Mouse (Mus musculus): ENCODE data around the gene Eif4g2. TPM values are rescaled to one million over a fixed set of nuclear protein-coding genes. Genes with fewer than 3 reads are reported as not detected.

Eif4g2 gene
- polyA plus RNA-seq (2014; fragmentation: Nextera tagmentation; extraction: Ambion mirVana) = 1,462 and 1,469 TPM in 2 replicates

GRCm38 (mm10) chr7:111082822-111083732, at the start of gene Eif4g2:
Eif4g2 (minus strand) TSS chr7:111083030.
- H3K27ac ChIP-seq (ENCODE audit: low read depth, low read length) = peak within 1 kb of the TSS; percentile 100
- under 1% methylated on average over 69 of the region's 70 CpGs for WGBS
- H3K27me3 ChIP-seq (replicated peaks; ENCODE audit: control insufficient read depth, insufficient read depth, low read length) = no peaks in the 10 kb centered on the region
- H3K9me3 ChIP-seq (replicated peaks; ENCODE audit: control insufficient read depth, low read length) = no peaks in the 10 kb centered on the region
- H3K4me1 ChIP-seq (ENCODE audit: control insufficient read depth, insufficient read depth, low read length) = peaks cover 13% of the 10 kb centered on the region
- ATAC-seq (peak; percentile 99), DNase-seq (ENCODE audit: low spot score) (peak; percentile 99)
- H3K4me2 ChIP-seq (ENCODE audit: low read length) = peak within 1 kb of the TSS; percentile 79
- H3K9ac ChIP-seq (ENCODE audit: low read length) = peak within 1 kb of the TSS; percentile 100
- peaks cover 36% of the 10 kb centered on the region for H3K36me3 ChIP-seq (ENCODE audit: control insufficient read depth, insufficient read depth, low read length)
- peak within 1 kb of the TSS; percentile 100 for H3K4me3 ChIP-seq (ENCODE audit: low read depth, low read length)

GRCm38 (mm10) chr7:111132596-111132995, 49.8 kb upstream of the Eif4g2 start:
- H3K4me3 ChIP-seq (ENCODE audit: low read depth, low read length) = no peak overlapping the region
- no peaks in the 10 kb centered on the region for H3K4me1 ChIP-seq (ENCODE audit: control insufficient read depth, insufficient read depth, low read length)
- no peaks in the 10 kb centered on the region for H3K27me3 ChIP-seq (replicated peaks; ENCODE audit: control insufficient read depth, insufficient read depth, low read length)
- no peak overlapping the region for H3K27ac ChIP-seq (ENCODE audit: low read depth, low read length)
- no peak for ATAC-seq
- WGBS = 56% methylated on average over 2 of the region's 2 CpGs
- no peak overlapping the region for H3K9ac ChIP-seq (ENCODE audit: low read length)
- no peaks in the 10 kb centered on the region for H3K36me3 ChIP-seq (ENCODE audit: control insufficient read depth, insufficient read depth, low read length)
- H3K4me2 ChIP-seq (ENCODE audit: low read length) = no peak overlapping the region
- H3K9me3 ChIP-seq (replicated peaks; ENCODE audit: control insufficient read depth, low read length) = no peaks in the 10 kb centered on the region
- DNase-seq (ENCODE audit: low spot score) = no peak

- H3K9ac ChIP-seq (ENCODE audit: low read length) = no peak overlapping the region
- H3K4me1 ChIP-seq (ENCODE audit: control insufficient read depth, insufficient read depth, low read length) = no peaks in the 10 kb centered on the region
- H3K9me3 ChIP-seq (replicated peaks; ENCODE audit: control insufficient read depth, low read length) = no peaks in the 10 kb centered on the region
- no peak overlapping the region for H3K4me3 ChIP-seq (ENCODE audit: low read depth, low read length)
- no peak for ATAC-seq
- no peaks in the 10 kb centered on the region for H3K27me3 ChIP-seq (replicated peaks; ENCODE audit: control insufficient read depth, insufficient read depth, low read length)
- WGBS = 69% methylated on average over 3 of the region's 3 CpGs
- no peak overlapping the region for H3K27ac ChIP-seq (ENCODE audit: low read depth, low read length)
- H3K36me3 ChIP-seq (ENCODE audit: control insufficient read depth, insufficient read depth, low read length) = no peaks in the 10 kb centered on the region
- no peak for DNase-seq (ENCODE audit: low spot score)
- H3K4me2 ChIP-seq (ENCODE audit: low read length) = no peak overlapping the region
Measured at GRCm38 (mm10) chr7:111126636-111127395, 44.0 kb upstream of the Eif4g2 start.

GRCm38 (mm10) chr7:111123761-111124546, 41.1 kb upstream of the Eif4g2 start:
- ATAC-seq (no peak), DNase-seq (ENCODE audit: low spot score) (no peak)
- Histone ChIP-seq H3K36me3 (ENCODE audit: control insufficient read depth, insufficient read depth, low read length) (no peaks in the 10 kb centered on the region), H3K9ac (ENCODE audit: low read length) (no peak overlapping the region), H3K27me3 (replicated peaks; ENCODE audit: control insufficient read depth, insufficient read depth, low read length) (no peaks in the 10 kb centered on the region), H3K9me3 (replicated peaks; ENCODE audit: control insufficient read depth, low read length) (no peaks in the 10 kb centered on the region), H3K4me3 (ENCODE audit: low read depth, low read length) (no peak overlapping the region), H3K27ac (ENCODE audit: low read depth, low read length) (no peak overlapping the region), H3K4me2 (ENCODE audit: low read length) (no peak overlapping the region), H3K4me1 (ENCODE audit: control insufficient read depth, insufficient read depth, low read length) (0 out of 2 replicates have a peak, but pooled peaks cover 4% of the 10 kb centered on the region)
- WGBS = 88% methylated on average over 2 of the region's 2 CpGs

- Histone ChIP-seq H3K4me3 (ENCODE audit: low read depth, low read length) (peak overlapping the region; percentile 67), H3K27ac (ENCODE audit: low read depth, low read length) (peak overlapping the region; percentile 99), H3K27me3 (replicated peaks; ENCODE audit: control insufficient read depth, insufficient read depth, low read length) (no peaks in the 10 kb centered on the region), H3K4me2 (ENCODE audit: low read length) (peak overlapping the region; percentile 81), H3K4me1 (ENCODE audit: control insufficient read depth, insufficient read depth, low read length) (0 out of 2 replicates have a peak, but pooled peaks cover 4% of the 10 kb centered on the region), H3K9me3 (replicated peaks; ENCODE audit: control insufficient read depth, low read length) (no peaks in the 10 kb centered on the region), H3K9ac (ENCODE audit: low read length) (peak overlapping the region; percentile 94), H3K36me3 (ENCODE audit: control insufficient read depth, insufficient read depth, low read length) (no peaks in the 10 kb centered on the region)
- DNase-seq (ENCODE audit: low spot score) = peak; percentile 99
- peak; percentile 99 for ATAC-seq
- under 1% methylated on average over 44 of the region's 44 CpGs for WGBS
Measured at GRCm38 (mm10) chr7:111122531-111123130, 39.8 kb upstream of the Eif4g2 start.

GRCm38 (mm10) chr7:111122084-111122530, 39.3 kb upstream of the Eif4g2 start:
- Histone ChIP-seq H3K36me3 (ENCODE audit: control insufficient read depth, insufficient read depth, low read length) (no peaks in the 10 kb centered on the region), H3K9me3 (replicated peaks; ENCODE audit: control insufficient read depth, low read length) (no peaks in the 10 kb centered on the region), H3K4me3 (ENCODE audit: low read depth, low read length) (peak overlapping the region; percentile 67), H3K27ac (ENCODE audit: low read depth, low read length) (peak overlapping the region; percentile 99), H3K4me1 (ENCODE audit: control insufficient read depth, insufficient read depth, low read length) (0 out of 2 replicates have a peak, but pooled peaks cover 4% of the 10 kb centered on the region), H3K27me3 (replicated peaks; ENCODE audit: control insufficient read depth, insufficient read depth, low read length) (no peaks in the 10 kb centered on the region), H3K4me2 (ENCODE audit: low read length) (peak overlapping the region; percentile 81), H3K9ac (ENCODE audit: low read length) (peak overlapping the region; percentile 94)
- DNase-seq (ENCODE audit: low spot score) = no peak
- peak; percentile 83 for ATAC-seq
- WGBS = 0% methylated on average over 34 of the region's 34 CpGs

- peak; percentile 43 for DNase-seq (ENCODE audit: low spot score)
- no peaks in the 10 kb centered on the region for H3K36me3 ChIP-seq (ENCODE audit: control insufficient read depth, insufficient read depth, low read length)
- H3K27ac ChIP-seq (ENCODE audit: low read depth, low read length) = peak overlapping the region; percentile 99
- no peaks in the 10 kb centered on the region for H3K9me3 ChIP-seq (replicated peaks; ENCODE audit: control insufficient read depth, low read length)
- H3K4me1 ChIP-seq (ENCODE audit: control insufficient read depth, insufficient read depth, low read length) = 0 out of 2 replicates have a peak, but pooled peaks cover 4% of the 10 kb centered on the region
- 21% methylated on average over 9 of the region's 9 CpGs for WGBS
- H3K4me2 ChIP-seq (ENCODE audit: low read length) = peak overlapping the region; percentile 81
- ATAC-seq = no peak
- peak overlapping the region; percentile 67 for H3K4me3 ChIP-seq (ENCODE audit: low read depth, low read length)
- H3K27me3 ChIP-seq (replicated peaks; ENCODE audit: control insufficient read depth, insufficient read depth, low read length) = no peaks in the 10 kb centered on the region
- peak overlapping the region; percentile 94 for H3K9ac ChIP-seq (ENCODE audit: low read length)
Measured at GRCm38 (mm10) chr7:111121522-111121921, 38.7 kb upstream of the Eif4g2 start.

- 82% methylated on average over 2 of the region's 2 CpGs for WGBS
Measured at GRCm38 (mm10) chr7:111109561-111109960, 26.7 kb upstream of the Eif4g2 start.

More at GRCm38 (mm10) chr7:111109561-111109960, 26.7 kb upstream of the Eif4g2 start:
- no peak overlapping the region for H3K4me2 ChIP-seq (ENCODE audit: low read length)
- H3K4me3 ChIP-seq (ENCODE audit: low read depth, low read length) = no peak overlapping the region
- H3K27ac ChIP-seq (ENCODE audit: low read depth, low read length) = no peak overlapping the region
- peaks cover 7% of the 10 kb centered on the region; the same call in 1 of the 2 replicates for H3K36me3 ChIP-seq (ENCODE audit: control insufficient read depth, insufficient read depth, low read length)
- H3K9me3 ChIP-seq (replicated peaks; ENCODE audit: control insufficient read depth, low read length) = no peaks in the 10 kb centered on the region
- no peak for DNase-seq (ENCODE audit: low spot score)
- H3K27me3 ChIP-seq (replicated peaks; ENCODE audit: control insufficient read depth, insufficient read depth, low read length) = no peaks in the 10 kb centered on the region
- H3K4me1 ChIP-seq (ENCODE audit: control insufficient read depth, insufficient read depth, low read length) = no peaks in the 10 kb centered on the region
- ATAC-seq = no peak
- no peak overlapping the region for H3K9ac ChIP-seq (ENCODE audit: low read length)
